Mouse (Mus musculus) frontal cortex, adult 2 months (tissue): ENCODE data around the gene Tle4. TPM values are rescaled to one million over a fixed set of nuclear protein-coding genes. Genes with fewer than 3 reads are reported as not detected.
A peak's percentile ranks its signal among the peaks of the same experiment; 100 is the strongest.

Experiments used
- DNase-seq, 2 experiments: peaks; one replicate each; pipeline ENCODE4 v3.0.0; 2022; ENCODE audit warnings: low spot score in 1 of 2; ENCODE audit errors: extremely low spot score in 1 of 2
- polyA plus RNA-seq: library from polyadenylated mRNA; depleted of rRNA; stranded (reverse); fragments of >200 nt; gene quantifications from 2 replicates; pipeline ENCODE4 v1.2.3, GENCODE M21; 2012

Tle4 gene
- polyA plus RNA-seq, 1 experiment: 24.3 TPM

DNA sequence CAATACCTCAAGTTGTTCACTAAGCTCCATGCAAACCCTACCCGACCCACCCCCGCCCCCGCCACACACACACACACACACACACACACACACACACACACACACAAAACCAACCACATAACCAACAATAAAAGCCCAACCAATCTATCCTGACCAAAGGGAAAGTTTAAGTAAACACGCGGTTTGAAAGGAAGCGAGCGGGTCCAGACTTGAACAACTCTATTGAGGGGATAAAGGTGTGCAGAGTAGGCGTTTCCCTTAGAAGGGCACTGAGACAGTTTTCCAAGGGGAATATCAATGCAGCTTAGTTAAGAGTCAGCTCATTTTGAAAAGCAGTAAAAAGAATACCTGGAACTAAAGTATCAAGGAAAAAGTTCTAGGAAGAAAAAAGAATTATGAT lies 128.5 kb downstream of the Tle4 start:
- no peak for DNase-seq

DNA sequence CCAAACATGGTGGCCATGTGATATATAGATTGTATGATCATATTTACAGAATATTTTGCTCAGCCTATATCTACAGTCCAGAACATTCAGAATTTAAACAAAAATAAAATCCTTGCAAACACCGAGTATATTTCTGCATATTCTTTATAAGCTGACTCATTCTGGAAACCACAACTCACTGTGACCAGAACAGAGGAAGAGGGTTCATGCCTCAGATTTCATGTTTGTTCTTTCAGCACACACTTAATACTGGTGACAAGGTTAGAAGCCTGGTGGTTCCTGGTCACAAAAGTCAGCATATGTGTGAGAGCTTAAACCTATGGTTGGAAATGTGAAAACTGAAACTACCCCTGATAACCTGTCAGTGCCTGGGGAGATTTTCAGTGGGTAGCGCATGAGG lies 129.1 kb downstream of the Tle4 start:
- no peak for DNase-seq

DNA sequence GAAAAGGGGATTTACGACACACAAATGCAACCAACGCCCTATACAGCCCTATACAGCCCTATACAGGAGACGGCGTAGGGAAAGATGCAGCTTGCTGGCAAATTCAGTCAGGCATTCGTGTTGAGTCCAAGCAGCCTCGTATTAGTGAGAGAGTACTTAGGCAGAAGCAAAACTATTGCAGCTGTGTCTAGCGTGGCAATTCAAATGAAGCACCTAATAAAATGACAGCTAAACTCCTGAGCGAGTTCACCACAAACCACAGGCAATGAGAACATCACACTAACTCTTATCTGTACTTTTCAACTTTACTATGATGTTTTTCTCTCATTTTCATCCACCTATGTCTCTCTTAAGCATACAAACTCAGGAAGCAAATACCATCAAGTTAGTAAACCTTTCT lies 131.8 kb downstream of the Tle4 start:
- DNase-seq: no peak

DNA sequence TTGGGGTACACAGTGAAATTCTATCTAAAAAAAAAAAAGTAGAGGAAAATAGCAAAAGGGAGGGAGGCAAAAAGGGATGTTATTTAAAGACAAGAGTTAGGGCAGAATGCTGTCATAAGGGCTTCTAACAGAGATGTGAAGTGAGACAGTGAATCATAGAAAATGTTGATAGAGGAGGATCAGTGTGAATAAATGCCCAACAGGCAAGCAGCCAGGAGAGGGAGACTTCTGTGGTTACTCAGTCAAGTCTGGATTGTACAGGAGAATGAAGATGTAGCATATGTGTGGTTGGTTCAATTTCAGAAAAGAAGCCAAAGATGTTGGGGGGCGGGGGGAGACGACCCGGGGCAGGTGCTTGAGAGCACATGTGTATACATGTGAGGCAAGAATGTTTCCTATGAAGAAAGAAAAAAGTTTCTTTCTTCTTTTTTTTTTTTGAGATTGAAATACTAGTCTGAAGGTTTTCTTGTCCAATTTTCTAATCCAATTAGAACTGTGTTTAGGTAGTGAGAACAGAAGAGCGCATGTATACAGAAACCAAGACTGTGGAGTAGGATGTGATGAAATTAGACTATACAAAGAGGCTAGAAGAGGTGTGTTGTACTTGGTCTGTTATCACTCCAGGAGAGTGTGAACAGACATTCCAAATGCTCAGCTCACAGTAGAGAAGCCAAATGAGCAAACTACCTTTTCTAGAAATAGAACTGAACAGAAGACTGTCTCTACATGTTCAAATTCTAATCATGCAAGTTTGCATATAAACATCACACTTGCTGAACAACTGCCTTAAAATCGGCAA lies 134.4 kb downstream of the Tle4 start:
- peak in 1 of 2 experiments; percentile 46 for DNase-seq

DNA sequence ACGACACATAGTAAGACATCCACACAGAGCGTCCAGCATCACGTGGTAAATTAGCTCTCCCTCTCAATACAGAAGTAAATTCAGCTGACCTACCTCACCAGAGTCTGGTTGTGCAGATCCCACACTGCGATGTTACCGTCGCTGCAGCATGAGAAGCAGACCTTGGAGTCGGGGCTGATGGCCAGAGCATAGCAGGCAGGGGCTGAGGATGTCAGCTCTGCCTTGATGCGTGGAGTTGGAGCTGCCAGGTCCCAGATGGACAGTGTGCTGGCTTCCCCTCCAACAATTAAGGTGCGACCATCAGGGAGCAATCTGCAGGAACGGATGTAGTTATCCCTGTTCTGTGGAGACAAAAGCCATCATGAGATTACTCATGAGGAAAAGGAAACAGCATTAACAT lies 144.4 kb downstream of the Tle4 start:
- no peak for DNase-seq

DNA sequence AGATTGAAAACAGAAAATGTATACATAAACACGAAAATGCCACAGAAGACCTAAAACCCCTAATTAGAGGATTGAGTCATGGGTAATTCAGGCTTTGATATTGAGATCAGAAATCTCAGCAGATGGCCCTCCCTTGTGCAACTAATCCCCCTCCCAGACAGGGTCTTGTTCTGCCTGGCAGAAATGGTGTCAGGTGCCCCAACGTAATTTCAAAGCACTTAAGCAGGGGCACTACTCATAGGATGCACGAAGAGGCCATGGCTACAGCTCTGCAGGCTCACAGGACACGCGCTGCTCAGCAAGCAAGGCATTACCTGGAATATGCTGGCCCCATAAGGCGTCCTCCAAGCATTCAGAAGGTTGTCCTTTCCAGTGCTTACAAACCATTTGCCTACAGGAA lies 146.5 kb downstream of the Tle4 start:
- no peak for DNase-seq

DNA sequence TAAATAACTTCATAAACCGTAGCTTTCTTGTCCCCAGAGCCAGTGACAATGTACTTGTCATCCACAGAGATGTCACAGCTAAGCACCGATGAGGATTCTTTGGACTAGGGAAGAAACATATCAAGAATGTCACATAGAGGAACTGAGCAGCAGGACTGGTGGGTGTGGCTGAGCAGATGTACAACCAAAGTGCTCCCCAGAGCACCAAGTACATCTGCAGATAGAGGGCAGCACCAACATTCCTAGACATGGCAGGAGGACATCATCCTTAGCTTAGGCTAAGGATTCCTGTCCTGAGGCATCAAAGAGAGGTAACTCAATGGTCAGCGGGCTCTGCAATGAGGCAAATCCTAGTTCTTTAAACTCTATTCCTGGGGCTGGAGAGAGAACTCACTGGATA lies 148.1 kb downstream of the Tle4 start:
- DNase-seq: no peak

DNA sequence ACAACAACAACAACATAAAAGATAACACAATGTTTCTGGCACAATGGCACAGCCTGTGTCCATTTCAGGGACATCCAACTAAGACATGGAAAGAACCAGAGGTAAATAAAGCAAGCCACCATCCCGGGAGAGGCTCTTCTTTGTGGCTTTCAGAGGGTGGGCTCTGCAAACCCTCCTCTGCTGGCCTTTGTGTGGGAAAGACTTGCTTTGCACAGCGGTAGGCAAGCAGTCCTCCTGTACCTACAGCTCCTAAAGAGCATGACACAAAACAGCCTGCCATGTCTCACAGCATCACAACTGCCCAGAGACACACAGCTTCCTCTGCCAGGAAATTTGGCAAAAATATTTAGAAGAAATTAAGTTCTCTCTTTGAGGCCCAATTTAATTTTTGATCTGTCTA lies 149.3 kb downstream of the Tle4 start:
- DNase-seq: no peak

DNA sequence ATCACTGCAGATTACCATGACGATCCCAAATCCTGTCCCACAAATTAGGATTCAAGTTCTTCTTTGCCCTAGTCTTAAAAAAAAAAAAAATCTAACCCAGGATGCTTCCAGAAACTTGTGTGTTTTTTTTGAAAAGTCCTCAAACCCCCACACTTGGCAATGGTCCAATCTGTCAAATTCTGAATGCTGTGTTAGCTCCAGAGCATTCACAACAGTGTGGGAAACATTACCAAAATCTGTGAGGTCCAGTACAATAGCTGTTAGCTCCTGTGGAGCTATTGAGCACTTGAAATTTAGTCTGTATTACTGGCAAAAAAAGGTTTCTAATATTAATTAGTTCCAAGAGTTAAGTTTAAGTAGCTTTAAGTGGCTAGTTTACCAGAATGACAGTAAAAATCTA lies 150.4 kb downstream of the Tle4 start:
- peak in 1 of 2 experiments; percentile 22 for DNase-seq

DNA sequence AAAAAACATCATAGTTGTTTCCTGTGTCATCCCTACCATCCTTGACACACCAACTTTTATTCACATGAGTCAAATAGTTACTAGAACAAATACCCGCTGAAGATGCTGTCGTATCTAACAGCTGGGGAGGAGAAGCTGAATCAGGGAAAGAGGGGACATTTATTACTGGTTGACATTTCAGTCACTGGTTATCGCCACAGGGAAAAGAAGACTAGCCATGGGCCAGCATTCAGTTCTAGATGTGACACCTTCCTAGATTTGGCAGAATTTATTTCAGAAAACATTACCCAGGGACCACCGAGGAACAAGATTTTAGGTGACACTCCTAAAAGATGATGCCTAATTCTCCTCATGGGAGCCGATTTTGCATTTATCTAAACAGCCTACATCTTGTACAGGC lies 156.0 kb downstream of the Tle4 start:
- no peak for DNase-seq

DNA sequence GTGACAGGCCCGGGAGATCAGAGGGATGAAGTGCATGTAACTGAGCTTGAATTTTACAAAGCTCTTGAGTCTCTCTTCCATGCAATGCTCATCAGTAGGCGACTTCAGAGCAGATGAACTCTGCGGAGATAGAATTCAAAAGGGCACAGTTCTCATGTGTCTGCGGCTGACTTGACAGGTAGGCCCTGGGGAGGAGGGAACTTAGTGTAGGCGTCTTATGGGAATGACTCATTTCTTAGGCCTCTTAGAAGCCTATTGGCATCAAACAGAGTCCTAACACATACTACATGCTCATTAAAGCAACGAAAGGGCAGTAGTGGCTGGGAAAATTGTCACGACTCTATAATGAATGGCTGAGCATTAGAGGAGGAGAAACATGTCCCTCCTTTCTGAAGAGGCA lies 160.6 kb downstream of the Tle4 start:
- DNase-seq: no peak

DNA sequence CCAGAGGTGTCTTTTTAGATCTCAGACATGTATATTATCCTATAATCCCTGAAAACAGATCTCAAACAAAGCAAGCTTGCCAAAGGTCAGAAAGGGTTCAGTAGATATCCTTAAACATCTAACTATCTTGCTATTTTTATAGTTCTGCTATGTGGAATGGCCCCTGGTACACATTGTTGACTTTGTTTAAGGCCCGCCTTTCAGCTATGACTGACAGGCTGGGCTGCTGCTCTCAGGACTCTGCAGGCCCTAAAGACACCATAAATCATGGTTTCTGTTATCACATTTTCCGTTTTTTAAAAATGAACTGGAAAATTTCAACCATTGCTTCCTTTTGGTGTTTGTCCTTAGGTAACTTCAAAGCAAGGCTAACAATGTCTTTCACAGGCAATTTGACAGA lies 161.3 kb downstream of the Tle4 start:
- no peak for DNase-seq

DNA sequence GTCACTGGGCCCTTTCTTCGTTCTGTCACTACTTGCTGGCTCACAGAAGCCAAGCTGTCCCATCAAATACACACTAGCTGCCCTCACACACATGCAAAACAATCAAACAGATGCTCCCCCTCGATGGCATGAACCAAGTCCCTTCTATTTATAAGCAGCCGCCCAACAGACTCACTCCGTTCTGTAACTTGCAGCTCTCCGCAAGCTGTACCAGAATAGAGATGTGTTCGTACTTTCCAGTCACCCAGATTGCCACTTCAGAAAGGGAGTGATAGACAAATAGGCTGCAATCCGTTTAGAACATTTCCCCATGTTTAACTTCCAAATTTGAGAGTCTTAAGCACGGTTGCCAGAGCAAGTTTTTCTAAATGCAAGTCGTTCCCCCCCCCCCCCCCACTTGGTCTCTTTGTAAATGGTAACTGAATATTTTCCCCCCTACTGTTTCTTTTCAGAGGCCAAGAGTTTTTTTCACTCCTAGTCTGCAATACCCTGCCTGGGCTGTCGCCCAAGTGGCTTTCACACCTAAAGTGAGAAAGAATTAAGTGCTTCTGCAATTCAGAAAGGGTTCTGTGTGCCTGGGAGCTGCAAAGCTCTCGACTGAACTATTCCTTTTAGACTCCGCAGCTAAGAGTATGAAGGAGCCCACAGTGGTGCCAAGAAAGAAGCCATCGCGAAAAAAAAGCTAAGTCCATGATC lies 162.0 kb downstream of the Tle4 start:
- peak; percentile 33 to 75 for DNase-seq

DNA sequence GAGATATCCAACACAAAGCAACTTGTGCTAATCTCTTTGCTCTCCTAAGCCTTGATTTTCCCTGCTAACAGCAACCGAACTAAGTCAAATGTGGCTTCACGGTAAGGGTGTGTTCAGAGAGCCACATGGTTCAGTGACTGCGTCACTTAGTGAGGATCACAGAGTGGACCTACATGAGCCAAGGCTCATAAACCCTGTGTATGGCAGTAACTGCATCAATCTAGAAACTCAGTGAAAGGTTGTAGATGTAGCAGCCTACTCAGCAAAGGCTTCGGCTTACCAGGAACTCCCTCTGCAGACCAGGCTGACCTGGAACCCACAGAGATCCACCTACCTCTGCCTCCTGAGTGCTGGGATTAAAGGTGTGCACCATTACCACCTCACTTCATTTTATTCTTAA lies 164.0 kb downstream of the Tle4 start:
- DNase-seq: no peak

DNA sequence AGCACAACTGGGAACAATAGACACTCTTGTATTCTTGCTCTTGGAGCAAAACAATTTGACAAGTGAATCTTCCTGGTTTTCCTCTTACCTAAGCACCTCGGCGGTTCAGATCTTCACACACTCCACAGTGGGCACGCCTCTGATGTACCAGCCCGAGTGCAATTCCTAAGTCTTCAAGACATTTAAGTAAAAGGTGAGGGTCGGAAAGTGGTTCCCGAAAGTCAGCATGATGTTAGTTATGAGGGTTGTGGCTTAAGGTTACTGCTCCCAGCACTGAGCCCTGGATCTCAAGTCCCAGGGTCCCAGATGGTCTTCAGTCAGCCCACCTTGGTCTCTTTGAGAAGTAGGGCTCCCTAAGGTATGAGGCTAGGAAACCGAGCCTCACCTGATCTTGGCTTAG lies 165.4 kb downstream of the Tle4 start:
- DNase-seq: no peak

DNA sequence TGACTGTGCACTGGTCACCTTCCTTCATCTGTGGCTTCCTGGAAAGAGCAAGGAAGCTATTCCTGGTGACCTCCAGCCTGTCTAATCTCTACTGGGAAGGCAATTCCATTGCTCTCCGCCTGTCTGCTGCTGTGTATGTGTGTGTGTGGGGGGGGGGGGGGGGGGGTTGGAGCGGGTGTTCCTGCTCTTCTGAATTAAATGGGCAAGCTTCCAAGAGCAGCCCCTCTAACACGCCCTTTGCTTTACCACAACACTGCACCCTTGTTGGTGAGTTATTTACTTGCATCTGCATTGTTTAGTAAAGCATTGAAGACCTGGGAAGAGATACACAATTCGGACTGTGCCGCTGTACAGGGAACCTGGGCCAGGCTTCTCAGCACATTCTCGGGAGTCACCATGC lies 170.9 kb downstream of the Tle4 start:
- DNase-seq: no peak

DNA sequence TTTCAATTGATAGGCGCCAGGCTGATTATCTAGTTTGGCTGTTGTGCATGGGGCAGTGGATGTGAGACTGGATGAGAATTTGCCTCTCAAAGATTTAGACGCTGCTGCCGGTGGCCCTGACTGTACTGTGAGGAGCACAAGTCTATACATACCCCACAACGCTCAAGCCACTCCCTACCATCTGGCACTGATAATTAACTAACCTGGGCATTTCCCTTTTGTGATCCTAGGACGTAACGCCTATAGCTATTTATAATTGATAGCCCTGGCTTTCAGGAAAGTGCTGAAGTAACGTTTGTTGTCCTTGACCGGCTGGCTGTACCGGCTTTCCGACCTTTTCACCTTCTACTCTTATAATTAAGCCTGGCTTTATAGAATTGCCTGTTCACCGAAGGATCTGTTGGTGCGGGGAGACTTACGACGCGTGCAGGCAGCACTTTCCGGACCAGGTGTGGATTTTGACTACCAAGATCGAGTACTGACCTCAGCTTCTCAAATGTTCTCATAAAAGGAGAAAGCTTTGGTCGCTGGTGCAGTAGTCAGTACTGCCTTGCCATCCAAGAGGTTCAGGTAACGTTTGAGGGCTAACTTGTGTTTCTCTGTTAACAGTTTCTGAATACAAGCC lies 171.5 kb downstream of the Tle4 start:
- no peak for DNase-seq

DNA sequence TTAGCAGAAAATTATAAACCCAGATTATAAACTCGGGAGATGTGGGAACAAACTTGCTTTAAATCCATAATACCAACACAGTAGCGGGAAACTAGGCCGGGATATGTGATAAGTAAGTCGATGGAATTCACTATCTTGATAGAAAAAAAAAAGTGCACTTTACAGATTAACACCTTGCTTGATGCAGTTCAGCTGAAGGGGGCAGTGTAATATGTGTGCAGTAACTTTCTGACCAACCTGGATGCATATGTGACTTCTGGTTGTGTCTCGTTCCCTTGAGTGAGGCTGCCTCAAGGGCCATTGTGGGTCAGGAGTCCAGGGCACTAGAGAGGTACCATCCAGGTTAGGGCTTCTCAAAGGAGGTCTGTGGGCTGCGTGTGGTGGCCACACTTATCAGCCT lies 172.7 kb downstream of the Tle4 start:
- no peak for DNase-seq

DNA sequence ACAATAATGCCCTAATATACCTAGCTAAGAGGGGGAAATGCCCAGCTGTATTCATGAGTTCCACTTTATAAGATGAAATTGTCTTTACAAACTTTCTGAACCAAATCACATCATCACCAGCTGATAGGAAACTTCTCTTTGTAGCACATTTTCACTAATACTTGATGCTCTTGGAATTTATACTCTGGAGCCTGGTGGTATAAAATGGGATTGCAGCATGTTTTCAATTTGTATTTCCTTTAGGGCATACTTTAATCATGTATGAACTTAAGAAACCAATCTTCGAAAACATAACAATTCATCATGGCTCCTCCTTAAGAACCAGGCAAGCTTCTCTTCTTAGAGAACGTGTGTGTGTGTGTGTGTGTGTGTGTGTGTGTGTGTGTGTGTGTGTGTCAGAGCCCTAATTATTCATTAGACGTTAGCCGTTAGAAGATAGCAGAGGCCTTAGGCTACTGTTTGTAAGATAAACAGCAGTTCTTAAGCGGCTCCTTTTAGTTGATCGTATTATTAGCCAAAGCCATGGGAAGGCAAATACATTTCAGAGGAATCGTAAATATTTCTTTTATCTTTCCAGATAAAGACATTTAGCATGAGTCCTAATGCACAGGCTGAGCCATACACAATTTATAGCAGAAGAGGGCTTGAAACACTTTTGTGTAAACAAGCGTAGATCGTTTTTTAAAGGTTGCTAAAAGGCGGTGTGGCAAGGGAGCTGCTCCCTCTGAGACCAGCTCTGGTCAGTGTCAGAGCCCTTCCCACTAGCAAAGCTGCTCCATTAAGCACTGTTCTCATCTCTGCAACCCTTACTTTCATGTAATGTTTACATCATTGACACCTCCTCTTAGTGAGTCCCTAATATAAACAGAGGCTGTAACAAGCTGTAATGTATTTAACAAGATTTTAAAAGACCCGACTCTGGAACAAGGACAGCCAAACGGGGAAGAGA lies 173.6 kb downstream of the Tle4 start:
- DNase-seq: no peak

DNA sequence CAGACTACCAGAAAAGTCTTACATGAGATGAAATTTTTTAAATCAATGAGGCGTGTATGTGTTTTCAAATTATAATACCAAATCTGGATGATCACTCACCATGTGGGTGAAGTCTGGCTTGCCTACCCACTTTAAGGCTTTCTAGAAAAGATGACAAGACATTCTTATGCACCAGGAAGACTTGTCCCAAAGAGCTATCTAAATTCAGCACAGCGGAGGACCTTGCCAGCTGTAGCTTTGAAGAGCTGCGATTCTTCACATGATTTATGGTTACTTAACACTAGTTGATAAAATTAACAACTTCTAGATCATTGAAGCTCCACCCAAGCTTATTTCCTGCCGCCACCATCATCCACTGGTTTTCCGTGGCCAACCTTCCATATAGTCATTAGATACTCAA lies 176.2 kb downstream of the Tle4 start:
- peak; percentile 50 to 59 for DNase-seq

DNA sequence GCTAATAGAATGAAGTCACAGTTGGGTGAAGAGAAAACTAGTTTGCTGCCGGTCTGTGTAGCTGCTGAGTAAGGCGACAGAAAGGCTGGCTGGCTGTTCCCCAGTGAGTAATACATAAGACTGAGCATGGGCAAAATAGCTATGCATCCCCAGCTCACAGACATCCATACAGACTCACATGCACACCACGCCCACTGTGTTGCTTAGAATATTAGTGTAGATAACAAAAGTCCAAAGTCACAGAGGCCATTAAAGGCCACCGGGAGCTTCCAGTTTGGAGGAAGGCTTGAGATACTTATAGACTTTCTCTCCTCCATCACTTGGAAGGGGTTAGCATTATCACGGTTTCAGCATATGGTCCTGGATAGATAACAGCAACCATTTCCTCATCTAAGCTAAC lies 178.0 kb downstream of the Tle4 start:
- no peak for DNase-seq
